Mouse (Mus musculus): ENCODE measurements around the gene Ankrd53. TPM values are rescaled to one million over a fixed set of nuclear protein-coding genes. Genes with fewer than 3 reads are reported as not detected.

The Ankrd53 gene
- polyA plus RNA-seq, 1 experiment from 2014 or later = 0.09 TPM

Other genes with a start within 250 kb of the Ankrd53 start
- 0.12 and 0.26 TPM in 2 replicates for gene Actg2, start 226.4 kb upstream of the Ankrd53 start, polyA plus RNA-seq (2016; fragmentation: Nextera tagmentation; extraction: Ambion mirVana)
- gene Stambp, start 189.9 kb upstream of the Ankrd53 start, polyA plus RNA-seq (2016; fragmentation: Nextera tagmentation; extraction: Ambion mirVana) = 12.7 and 13.9 TPM in 2 replicates
- gene Clec4f, start 106.5 kb upstream of the Ankrd53 start, polyA plus RNA-seq (2016; fragmentation: Nextera tagmentation; extraction: Ambion mirVana) = not detected in 2 replicates
- not detected in 2 replicates for gene Cd207, start 84.8 kb upstream of the Ankrd53 start, polyA plus RNA-seq (2016; fragmentation: Nextera tagmentation; extraction: Ambion mirVana)
- gene Vax2, start 51.4 kb upstream of the Ankrd53 start, polyA plus RNA-seq (2016; fragmentation: Nextera tagmentation; extraction: Ambion mirVana) = 3.3 and 4.4 TPM in 2 replicates
- not detected in 2 replicates for gene Atp6v1b1, start 19.7 kb upstream of the Ankrd53 start, polyA plus RNA-seq (2016; fragmentation: Nextera tagmentation; extraction: Ambion mirVana)
- 80.7 and 85.0 TPM in 2 replicates for gene Tex261, start 13.2 kb downstream of the Ankrd53 start, polyA plus RNA-seq (2016; fragmentation: Nextera tagmentation; extraction: Ambion mirVana)
- gene Nagk, start 32.3 kb downstream of the Ankrd53 start, polyA plus RNA-seq (2016; fragmentation: Nextera tagmentation; extraction: Ambion mirVana) = 20.8 and 23.0 TPM in 2 replicates
- gene Paip2b, start 69.1 kb downstream of the Ankrd53 start, polyA plus RNA-seq (2016; fragmentation: Nextera tagmentation; extraction: Ambion mirVana) = 21.3 and 22.7 TPM in 2 replicates
- gene Zfp638, start 104.5 kb downstream of the Ankrd53 start, polyA plus RNA-seq (2016; fragmentation: Nextera tagmentation; extraction: Ambion mirVana) = 69.9 and 74.9 TPM in 2 replicates
- 3.9 and 4.6 TPM in 2 replicates for gene Dysf, start 245.9 kb downstream of the Ankrd53 start, polyA plus RNA-seq (2016; fragmentation: Nextera tagmentation; extraction: Ambion mirVana)